Mouse (Mus musculus) embryo, embryonic 11 days (tissue): ENCODE measurements around the gene Pcbp2.

Source experiments
- DNase-seq: peaks from one replicate; pipeline ENCODE4 v3.0.0-alpha.2; 2015

The Pcbp2 gene

DNA sequence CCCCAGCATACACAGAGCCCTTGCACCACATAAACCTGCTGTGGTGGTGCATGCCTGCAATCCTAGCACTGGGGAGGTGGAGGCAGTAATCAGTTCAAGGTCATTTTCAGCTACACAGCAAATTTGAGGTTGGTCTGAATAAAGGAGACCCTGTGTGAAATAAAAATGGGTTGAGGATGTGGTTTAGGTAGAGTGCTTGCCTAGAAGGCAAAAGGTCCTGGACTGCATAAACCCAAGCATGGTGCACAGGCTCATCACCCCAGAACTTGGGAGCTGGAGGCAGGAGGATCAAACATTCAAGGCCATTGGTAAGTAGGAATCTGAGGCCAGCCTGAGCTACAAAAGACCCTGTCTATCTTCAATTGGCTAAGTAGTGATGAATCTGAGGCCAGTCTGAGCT, 37.2 kb downstream of the Pcbp2 start:
- no peak for DNase-seq

DNA sequence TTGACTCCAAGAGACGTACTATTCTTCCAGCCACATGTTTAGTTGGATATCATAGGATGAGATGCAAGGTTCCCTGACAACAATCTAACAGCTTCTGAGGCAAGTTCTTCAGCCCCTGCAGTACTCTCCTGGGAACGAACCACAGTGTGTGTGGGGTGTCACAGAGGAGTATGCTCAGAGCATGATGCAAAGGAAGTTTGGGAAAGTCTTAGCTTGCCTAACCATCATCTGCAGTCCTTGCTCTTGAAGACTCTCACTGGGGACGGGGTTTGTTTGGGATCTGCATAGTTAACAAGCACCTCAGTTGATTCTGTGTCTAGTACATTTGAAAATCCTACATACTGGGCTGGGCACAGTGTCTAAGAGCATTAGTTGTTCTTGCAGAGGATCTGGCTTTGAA, 38.0 kb downstream of the Pcbp2 start:
- DNase-seq: no peak

DNA sequence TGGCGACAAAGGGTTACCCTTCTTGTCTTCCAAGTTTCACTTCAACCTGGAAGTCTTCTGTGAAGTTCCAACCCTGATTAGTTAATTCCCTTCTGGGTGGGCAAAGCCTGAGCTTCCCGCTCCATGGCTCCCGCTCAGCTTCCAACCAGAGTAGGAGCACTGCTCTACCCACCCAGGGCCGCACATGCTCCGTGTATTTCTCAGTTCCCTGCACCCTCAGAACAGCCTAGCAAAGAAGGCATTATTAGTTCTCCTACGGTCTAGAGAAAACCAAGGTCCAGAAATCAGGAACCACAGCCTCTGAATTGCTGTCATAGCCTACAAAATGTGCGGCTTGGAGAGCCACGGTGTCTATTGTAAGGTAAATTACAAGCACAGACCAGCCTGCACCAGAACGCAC, 39.8 kb downstream of the Pcbp2 start:
- DNase-seq: peak; percentile 32

GRCm38 (mm10) chr15:102510590-102511284, 40.4 kb downstream of the Pcbp2 start:
- peak; percentile 95 for DNase-seq

DNA sequence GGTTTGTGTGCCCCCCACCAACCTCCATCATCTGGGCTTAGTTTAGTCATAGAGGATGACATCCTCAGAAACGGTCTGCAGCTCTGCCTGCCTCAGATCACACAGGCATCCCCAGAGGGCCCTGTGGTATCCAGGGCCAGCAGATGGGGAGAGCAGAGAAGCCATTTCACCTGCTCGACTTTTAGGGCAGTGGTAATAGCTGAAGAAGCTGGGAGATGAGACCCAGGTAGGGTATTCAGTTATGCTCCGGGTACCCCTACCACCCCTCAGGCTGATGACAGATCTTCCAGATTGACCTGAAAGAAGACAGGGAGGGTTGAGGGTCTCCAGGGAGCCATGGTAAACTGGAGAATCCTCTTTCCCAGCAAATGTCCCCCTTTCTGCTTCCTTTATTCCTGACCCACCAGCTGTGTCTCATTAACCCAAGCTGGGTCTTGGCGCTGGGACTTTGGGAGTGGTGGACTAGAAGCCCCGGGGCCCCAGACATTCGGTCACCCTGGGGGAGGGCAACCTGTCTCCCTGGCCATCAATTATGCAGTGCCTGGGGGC, 41.0 kb downstream of the Pcbp2 start:
- DNase-seq: peak; percentile 77

- DNase-seq: peak; percentile 38
Measured at GRCm38 (mm10) chr15:102512010-102512409, 41.7 kb downstream of the Pcbp2 start.

GRCm38 (mm10) chr15:102512471-102512870, 42.1 kb downstream of the Pcbp2 start:
- no peak for DNase-seq

GRCm38 (mm10) chr15:102513004-102513403, 42.7 kb downstream of the Pcbp2 start:
- no peak for DNase-seq

DNA sequence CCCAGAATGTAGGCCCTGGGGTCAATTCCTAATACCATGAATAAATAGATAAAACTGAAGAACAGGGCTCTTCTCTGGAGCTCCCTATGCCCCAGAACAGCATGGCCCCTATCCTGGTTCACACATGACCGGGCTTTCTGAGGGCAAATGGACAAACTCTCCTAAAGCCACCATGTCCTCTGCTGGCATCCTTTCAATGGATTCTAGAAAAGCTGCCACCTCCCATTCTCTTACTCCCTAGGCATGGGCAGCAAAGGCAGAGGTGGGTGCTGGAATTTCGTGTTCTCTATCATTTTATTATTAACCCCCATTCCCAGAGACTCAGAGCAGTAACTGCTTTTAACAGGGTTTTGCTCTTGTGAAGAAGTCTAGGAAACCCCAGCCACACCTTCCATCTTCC, 44.9 kb downstream of the Pcbp2 start:
- no peak for DNase-seq

GRCm38 (mm10) chr15:102515791-102516190, 45.5 kb downstream of the Pcbp2 start:
- no peak for DNase-seq

DNA sequence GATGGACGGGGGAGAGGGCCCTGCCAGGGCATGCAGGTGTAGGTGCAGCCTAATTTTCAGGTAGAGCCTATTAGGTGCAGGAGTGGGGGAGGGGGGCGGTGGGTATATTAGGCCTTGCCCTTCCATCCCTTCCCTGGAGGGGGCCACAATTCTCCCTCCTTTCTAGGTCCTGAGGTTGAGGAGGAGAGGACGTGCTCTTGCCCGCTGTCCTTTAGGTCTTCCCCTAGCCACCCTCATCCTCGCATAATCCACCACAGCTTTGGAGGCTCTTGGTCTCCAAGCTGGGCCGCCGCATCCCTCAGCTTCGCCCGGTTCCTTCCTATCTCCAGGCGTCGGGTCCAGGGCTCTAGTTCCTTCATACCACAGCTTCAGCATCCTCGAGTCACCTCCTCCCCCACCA, 46.0 kb downstream of the Pcbp2 start:
- peak; percentile 56 for DNase-seq

GRCm38 (mm10) chr15:102516728-102517404, 46.5 kb downstream of the Pcbp2 start, which contains the start of gene Map3k12:
TSS of gene Map3k12 (minus strand) at chr15:102517064.
- peak; percentile 85 for DNase-seq

DNA sequence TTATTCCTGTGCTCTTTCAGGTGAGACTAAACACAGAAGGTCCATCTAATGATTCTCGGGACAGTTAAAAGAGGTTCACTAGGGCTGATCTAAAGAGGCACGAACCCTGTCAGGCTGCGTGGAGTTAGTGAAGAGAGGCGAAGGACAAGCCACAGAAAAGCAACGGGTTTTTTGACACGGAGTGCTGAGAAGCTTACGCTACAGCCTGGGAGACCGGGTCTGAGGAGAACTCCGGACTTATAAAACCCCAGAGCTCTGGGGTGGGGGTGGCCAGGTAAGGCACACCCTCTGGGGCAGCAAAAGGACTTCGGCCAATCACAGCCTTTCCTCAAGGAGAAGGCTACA, 47.3 kb downstream of the Pcbp2 start:
- no peak for DNase-seq

- peak; percentile 99 for DNase-seq
Measured at GRCm38 (mm10) chr15:102517976-102518858, 47.9 kb downstream of the Pcbp2 start, which contains the start of gene Tarbp2. TSS of gene Tarbp2 (plus strand) at chr15:102518192.

GRCm38 (mm10) chr15:102518859-102519201, 48.5 kb downstream of the Pcbp2 start:
- DNase-seq: no peak

DNA sequence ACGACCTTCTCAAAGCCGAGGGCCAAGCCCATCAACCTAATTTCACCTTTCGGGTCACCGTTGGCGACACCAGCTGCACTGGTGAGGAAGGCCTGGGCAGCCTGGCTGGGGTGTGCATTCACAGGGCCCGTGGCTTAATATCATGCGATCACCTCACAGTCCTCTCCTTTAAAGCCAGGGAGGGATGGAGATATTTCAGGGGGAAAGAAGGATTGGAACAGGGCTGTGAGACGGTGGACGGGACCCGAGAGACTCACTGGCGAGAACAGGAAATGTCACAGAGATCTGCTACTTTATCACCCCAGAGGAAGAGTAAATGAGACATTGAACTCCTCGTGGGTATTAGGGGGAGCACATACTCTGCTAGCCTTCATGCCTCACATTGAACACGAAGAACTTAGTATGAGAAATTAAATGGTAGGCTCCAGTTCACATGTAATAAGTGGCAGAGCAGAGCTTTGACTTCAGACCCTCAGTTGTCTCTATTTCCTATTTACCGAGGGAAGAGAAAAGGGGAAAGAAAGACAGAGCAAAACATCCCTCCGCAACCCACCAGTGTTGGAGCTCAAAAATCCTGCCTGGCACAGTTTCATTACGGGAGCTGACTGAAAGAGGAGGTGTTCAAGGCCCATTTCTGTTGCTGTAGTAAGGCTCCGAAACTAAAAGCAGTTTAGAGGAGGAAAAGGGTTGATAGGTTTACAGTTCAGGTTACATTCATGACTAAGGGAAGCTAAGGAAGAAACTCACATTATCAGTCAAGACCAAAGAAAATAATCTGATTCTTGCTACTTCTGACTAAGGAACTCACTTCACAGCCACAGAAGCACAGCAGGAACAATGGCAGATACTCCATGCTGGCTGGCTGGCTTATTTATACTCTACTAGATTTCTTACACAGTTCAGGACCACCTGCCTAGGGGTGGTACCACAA, 49.1 kb downstream of the Pcbp2 start:
- DNase-seq: no peak

- no peak for DNase-seq
Measured at GRCm38 (mm10) chr15:102520416-102520815, 50.1 kb downstream of the Pcbp2 start.

DNA sequence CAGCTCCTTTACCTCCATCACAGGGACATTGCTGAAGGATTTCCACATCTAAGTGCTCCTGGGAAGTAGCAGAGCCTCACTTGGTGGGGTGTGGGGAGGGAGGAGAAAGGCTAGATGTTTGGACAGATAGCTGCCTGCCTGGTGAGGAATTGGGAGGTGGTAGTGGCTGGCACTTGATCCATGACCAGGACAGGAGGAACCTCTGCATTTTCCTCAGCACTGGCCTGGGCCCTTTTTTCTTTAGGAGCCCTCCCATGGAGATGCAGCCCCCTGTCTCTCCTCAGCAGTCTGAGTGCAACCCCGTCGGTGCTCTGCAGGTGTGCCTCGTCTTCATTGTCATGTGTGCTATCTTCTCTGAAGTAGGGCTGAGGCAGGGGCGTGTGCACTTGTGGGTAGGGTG, 51.1 kb downstream of the Pcbp2 start:
- no peak for DNase-seq

GRCm38 (mm10) chr15:102524892-102525485, 54.6 kb downstream of the Pcbp2 start, which contains the start of gene Npff:
TSS of gene Npff (minus strand) at chr15:102524942.
- peak; percentile 82 for DNase-seq

- no peak for DNase-seq
Measured at GRCm38 (mm10) chr15:102526111-102527002, 56.0 kb downstream of the Pcbp2 start.

DNA sequence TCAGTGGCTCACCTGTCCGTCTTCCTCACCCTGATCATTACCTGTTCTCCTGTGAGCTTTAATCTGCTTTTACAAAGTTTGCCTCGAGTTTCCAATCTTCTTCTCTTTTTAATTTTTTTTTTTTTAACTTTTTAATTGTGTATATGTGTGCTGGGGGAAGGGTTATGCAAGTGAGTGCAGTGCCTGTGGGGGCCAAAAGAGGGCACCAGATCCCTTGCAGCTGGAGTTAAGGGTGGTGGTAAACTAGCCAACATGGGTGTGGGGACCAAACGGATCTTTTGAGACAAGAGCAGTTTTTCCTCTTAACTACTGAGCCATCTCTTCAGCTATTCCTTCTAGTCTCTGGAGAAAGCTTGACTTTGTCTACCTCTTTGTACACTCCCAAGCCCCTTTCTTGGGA, 57.6 kb downstream of the Pcbp2 start:
- DNase-seq: no peak
